Mouse (Mus musculus) layer of hippocampus, adult 2 months (tissue): ENCODE data around the gene Utp20. TPM values are rescaled to one million over a fixed set of nuclear protein-coding genes. Genes with fewer than 3 reads are reported as not detected.

Source experiments
- DNase-seq, 2 experiments: peaks; one replicate each; pipeline ENCODE4 v3.0.0; 2022; ENCODE audit warnings: low spot score in 2 of 2
- H3K27ac ChIP-seq: fragments of 200-600 bp; 2 replicates; pipeline ENCODE4 v1.8.1; 2022
- H3K4me3 ChIP-seq: fragments of 200-600 bp; 2 replicates; pipeline ENCODE4 v1.8.1; 2022; ENCODE audit warnings: mild to moderate bottlenecking
- CTCF ChIP-seq: fragments of 200-600 bp; conservative IDR thresholded peaks from 2 replicates; pipeline ENCODE4 v1.8.1; 2022; ENCODE audit warnings: antibody characterized with exemption, mild to moderate bottlenecking, moderate library complexity
- total RNA-seq, 2 experiments: library from RNA; stranded (reverse); gene quantifications; 2 replicates each; pipeline ENCODE4 v1.2.3; 2021

Utp20 gene
- total RNA-seq, 2 experiments from 2014 or later, result 24.6 to 27.7 TPM

DNA sequence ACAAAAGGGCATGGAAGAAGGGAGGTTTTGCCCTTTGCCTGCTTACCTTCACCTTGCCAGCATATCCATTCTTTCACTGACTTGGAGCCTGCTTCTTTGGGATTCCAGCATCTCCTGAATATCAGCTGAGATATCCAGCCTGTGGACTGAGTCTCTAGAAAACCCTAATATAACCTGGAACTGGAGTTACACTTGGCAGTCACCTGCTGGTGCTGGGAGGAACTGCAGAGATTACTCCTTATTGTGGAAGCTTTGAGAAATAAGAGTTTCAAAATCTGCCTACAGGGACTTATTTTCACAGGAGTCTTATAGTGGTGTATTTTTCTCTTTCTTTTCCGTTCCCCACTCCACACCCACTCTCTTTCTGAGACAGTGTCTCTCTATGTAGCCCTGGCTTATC is 99.5 kb downstream of the Utp20 start:
- Histone ChIP-seq H3K27ac (no peak overlapping the region), H3K4me3 (no peak overlapping the region)
- peak in 1 of 2 experiments; percentile 39 for DNase-seq
- peak; percentile 84 for TF ChIP-seq CTCF

DNA sequence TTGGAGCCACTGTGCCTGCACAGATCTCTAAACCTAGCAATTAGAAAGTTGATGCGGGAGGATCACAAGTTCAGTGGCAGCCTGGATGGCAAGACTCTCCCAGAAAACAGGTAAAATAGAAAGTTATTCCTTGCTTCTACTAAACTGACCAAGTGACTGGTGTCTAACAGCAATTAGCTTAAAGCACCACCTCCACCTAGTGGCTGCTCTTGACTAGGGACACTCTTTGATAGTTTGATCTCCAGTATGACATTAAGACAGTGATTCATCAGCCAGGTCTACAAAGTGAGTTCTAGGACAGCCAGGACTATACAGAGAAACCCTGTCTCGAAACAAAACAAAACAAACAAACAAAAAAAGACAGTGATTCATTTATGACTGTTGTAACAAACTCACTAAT is 101.3 kb downstream of the Utp20 start:
- no peak overlapping the region for H3K4me3 ChIP-seq
- H3K27ac ChIP-seq, result no peak overlapping the region
- no peak for DNase-seq
- peak; percentile 75 for TF ChIP-seq CTCF

- no peak overlapping the region for H3K27ac ChIP-seq
- no peak for TF ChIP-seq CTCF
- no peak overlapping the region for H3K4me3 ChIP-seq
- no peak for DNase-seq
These were observed 107.0 kb downstream of the Utp20 start for GRCm38 (mm10) chr10:88719618-88720017.

GRCm38 (mm10) chr10:88717756-88718025 is 108.9 kb downstream of the Utp20 start:
- no peak for TF ChIP-seq CTCF
- Histone ChIP-seq H3K4me3 (no peak overlapping the region), H3K27ac (no peak overlapping the region)
- no peak for DNase-seq

- Histone ChIP-seq H3K27ac (no peak overlapping the region), H3K4me3 (no peak overlapping the region)
- DNase-seq, result no peak
- TF ChIP-seq CTCF, result no peak
These were observed 109.4 kb downstream of the Utp20 start for GRCm38 (mm10) chr10:88716986-88717755.

- no peak for TF ChIP-seq CTCF
- H3K27ac ChIP-seq, result no peak overlapping the region
- DNase-seq, result no peak
- H3K4me3 ChIP-seq, result no peak overlapping the region
These were observed 111.0 kb downstream of the Utp20 start for GRCm38 (mm10) chr10:88715621-88716020.

- TF ChIP-seq CTCF, result no peak
- DNase-seq, result no peak
- no peak overlapping the region for H3K4me3 ChIP-seq
- no peak overlapping the region for H3K27ac ChIP-seq
These were observed 111.9 kb downstream of the Utp20 start for GRCm38 (mm10) chr10:88714744-88715143.

DNA sequence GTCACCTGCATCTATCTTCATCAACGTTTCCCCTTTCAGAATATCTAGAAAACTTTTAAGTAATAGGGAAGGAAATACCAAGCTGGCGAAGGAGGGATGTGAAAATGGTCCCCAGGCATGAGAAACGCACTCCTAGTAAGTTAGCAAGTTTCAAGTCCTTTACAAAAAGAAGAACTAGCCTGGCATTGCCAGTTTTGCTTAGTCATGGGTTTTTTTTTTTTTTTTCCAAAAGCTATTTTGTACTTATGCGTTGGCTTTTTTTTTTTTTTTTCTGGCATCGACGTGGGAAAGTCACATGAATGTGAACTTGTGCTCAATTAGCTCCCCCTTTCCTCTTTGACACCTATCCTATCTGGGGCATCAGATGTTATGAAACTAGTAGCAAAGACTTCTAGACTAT is 114.2 kb downstream of the Utp20 start:
- H3K27ac ChIP-seq, result no peak overlapping the region
- DNase-seq, result no peak
- TF ChIP-seq CTCF, result no peak

GRCm38 (mm10) chr10:88708671-88709523 is 117.7 kb downstream of the Utp20 start:
- DNase-seq, result peak; percentile 35 to 78
- H3K27ac ChIP-seq, result peak overlapping the region; percentile 46
- TF ChIP-seq CTCF, result no peak
- H3K4me3 ChIP-seq, result no peak overlapping the region

More for the DNA sequence above, 114.2 kb downstream of the Utp20 start:
- no peak overlapping the region for H3K4me3 ChIP-seq

GRCm38 (mm10) chr10:88700938-88701337 is 125.7 kb downstream of the Utp20 start:
- TF ChIP-seq CTCF, result no peak
- Histone ChIP-seq H3K4me3 (no peak overlapping the region), H3K27ac (no peak overlapping the region)
- no peak for DNase-seq

Other genes starting within 250 kb of the Utp20 start
- gene Mybpc1, start 221.7 kb downstream of the Utp20 start, total RNA-seq, result 1 to 10 TPM in 1 of 2 experiments, under 1 TPM in 1; 0.82 to 1.4 TPM
- not detected for gene Spic, start 141.8 kb downstream of the Utp20 start, total RNA-seq
- 100 to 1,000 TPM; 132 TPM for gene Arl1, start 95.9 kb downstream of the Utp20 start, total RNA-seq
- gene Slc5a8, start 59.2 kb upstream of the Utp20 start, total RNA-seq, result not detected